Mouse (Mus musculus): ENCODE measurements around the gene Lrrc31. TPM values are rescaled to one million over a fixed set of nuclear protein-coding genes. Genes with fewer than 3 reads are reported as not detected.
"Not testable (repeated sequence)": the region's sequence is repeated elsewhere in the genome, so short reads cannot be mapped to it uniquely, and the experiment has no call there.

Lrrc31 gene
- not detected in 2 replicates for polyA plus RNA-seq (2015; fragmentation: Nextera tagmentation; extraction: Ambion mirVana)

DNA sequence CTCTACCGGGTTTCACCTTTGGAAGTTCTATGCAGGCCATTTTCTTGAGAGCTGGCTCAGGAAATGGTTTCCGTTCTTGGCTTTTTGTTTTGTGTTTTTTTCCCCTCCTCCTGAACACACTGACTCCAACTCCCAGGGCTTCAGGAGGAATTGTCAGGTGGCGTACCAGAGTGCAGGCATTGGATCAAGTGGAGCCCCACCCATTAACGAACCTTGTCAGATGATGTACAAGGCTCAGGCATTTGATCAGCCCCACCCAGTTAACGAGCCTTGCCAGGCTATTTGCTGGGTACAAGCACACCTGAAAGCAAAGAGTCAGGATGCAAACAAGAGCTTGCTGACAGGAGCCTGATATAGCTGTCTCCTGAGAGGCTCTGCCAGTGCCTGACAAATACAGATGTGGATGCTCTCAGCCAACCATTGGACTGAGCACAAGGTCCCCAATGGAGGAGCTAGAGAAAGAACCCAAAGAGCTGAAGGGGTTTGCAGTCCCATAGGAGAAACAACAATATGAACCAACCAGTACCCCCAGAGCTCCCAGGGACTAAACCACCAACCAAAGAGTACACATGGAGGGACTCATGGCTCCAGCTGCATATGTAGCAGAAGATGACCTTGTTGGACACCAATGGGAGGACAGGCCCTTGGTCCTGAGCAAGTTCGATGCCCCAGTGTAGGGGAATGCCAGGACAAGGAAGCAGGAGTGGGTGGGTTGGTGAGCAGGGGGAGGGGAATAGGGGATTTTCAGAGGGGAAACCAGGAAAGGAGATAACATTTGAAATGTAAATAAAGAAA is at the start of gene Lrrc31:
Gene Lrrc31, minus strand, starts transcription at position 133 of the 795 bp plus-strand sequence.
- not testable (repeated sequence) for H3K36me3 ChIP-seq (replicated peaks); H3K9me3 ChIP-seq (replicated peaks); ATAC-seq (ENCODE audit: insufficient read depth); H3K27me3 ChIP-seq; H3K4me2 ChIP-seq; H3K27ac ChIP-seq (replicated peaks); H3K4me3 ChIP-seq (replicated peaks); H3K9ac ChIP-seq; H3K4me1 ChIP-seq (replicated peaks)
- WGBS (ENCODE audit: insufficient replicate concordance), result 57% methylated on average over 6 of the region's 6 CpGs

DNA sequence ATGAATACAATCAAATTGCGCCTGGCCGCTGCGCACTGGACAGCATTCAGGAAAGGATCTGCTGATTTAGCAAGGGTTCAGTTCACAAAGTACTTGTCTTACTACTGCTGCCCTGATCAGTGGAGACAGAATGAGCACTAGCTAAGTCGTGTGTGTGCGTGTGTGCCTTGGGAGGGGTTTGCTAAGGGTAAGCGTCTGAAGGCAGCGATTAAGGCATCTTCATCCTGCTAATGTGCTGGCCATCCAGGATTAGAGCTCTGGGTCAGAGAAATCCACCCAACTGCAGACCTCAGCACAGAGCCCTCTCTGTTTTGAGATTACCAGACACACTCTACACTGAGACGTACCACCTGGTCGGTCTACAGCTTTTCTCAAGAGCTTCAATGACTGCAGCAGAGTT is 48.7 kb upstream of the Lrrc31 start:
- H3K9me3 ChIP-seq (replicated peaks), result no peaks in the 10 kb centered on the region
- H3K4me3 ChIP-seq (replicated peaks), result no peak overlapping the region
- H3K27me3 ChIP-seq, result no peaks in the 10 kb centered on the region; the same call in 1 of the 2 replicates
- ATAC-seq (ENCODE audit: insufficient read depth), result no peak
- WGBS (ENCODE audit: insufficient replicate concordance), result 74% methylated on average over 9 of the region's 9 CpGs
- no peaks in the 10 kb centered on the region for H3K36me3 ChIP-seq (replicated peaks)
- no peaks in the 10 kb centered on the region for H3K4me1 ChIP-seq (replicated peaks)
- H3K9ac ChIP-seq, result no peak overlapping the region
- H3K4me2 ChIP-seq, result no peak overlapping the region
- no peak overlapping the region for H3K27ac ChIP-seq (replicated peaks)

- H3K4me3 ChIP-seq (replicated peaks), result no peak within 1 kb of the TSS
- H3K27ac ChIP-seq (replicated peaks), result no peak within 1 kb of the TSS
- H3K36me3 ChIP-seq (replicated peaks), result no peaks in the 10 kb centered on the region
- WGBS (ENCODE audit: insufficient replicate concordance), result 64% methylated on average over 7 of the region's 7 CpGs
- peaks cover 4% of the 10 kb centered on the region; the same call in 1 of the 2 replicates for H3K27me3 ChIP-seq
- no peak for ATAC-seq (ENCODE audit: insufficient read depth)
- H3K4me1 ChIP-seq (replicated peaks), result no peaks in the 10 kb centered on the region
- H3K4me2 ChIP-seq, result no peak within 1 kb of the TSS
- H3K9ac ChIP-seq, result no peak within 1 kb of the TSS
- no peaks in the 10 kb centered on the region for H3K9me3 ChIP-seq (replicated peaks)
Observed at GRCm38 (mm10) chr3:30746006-30746405, 46.4 kb upstream of the Lrrc31 start, which contains the start of gene Samd7. TSS of gene Samd7 (plus strand) at chr3:30746293.

GRCm38 (mm10) chr3:30742891-30743290 is 43.2 kb upstream of the Lrrc31 start:
- 71% methylated on average over 7 of the region's 7 CpGs for WGBS (ENCODE audit: insufficient replicate concordance)
- H3K27ac ChIP-seq (replicated peaks), result no peak overlapping the region
- no peak overlapping the region for H3K4me2 ChIP-seq
- no peaks in the 10 kb centered on the region for H3K9me3 ChIP-seq (replicated peaks)
- H3K4me3 ChIP-seq (replicated peaks), result no peak overlapping the region
- no peak for ATAC-seq (ENCODE audit: insufficient read depth)
- no peaks in the 10 kb centered on the region for H3K4me1 ChIP-seq (replicated peaks)
- H3K36me3 ChIP-seq (replicated peaks), result no peaks in the 10 kb centered on the region
- no peak overlapping the region for H3K9ac ChIP-seq
- H3K27me3 ChIP-seq, result peaks cover 4% of the 10 kb centered on the region; the same call in 1 of the 2 replicates

DNA sequence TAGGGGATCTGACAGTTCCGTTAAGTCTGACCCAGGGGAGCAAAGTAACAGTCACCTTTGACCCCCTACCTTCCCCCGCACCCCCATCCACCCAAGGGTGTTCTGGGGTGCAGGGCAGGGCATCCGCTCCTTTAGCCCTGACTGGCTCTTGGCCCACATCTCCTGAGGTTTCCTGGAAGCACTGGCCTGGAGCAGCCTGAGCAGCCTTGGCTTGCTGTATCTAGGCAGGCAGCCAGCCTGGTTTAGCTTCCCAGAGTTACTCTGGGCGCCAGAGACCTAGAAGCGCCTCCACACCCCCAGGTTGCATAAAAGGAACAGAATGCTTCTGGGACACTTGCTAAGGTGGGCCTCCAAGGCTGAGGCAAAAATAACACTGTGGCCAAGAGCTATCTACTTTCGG is 41.7 kb upstream of the Lrrc31 start:
- ATAC-seq (ENCODE audit: insufficient read depth), result no peak
- Histone ChIP-seq H3K4me3 (replicated peaks) (no peak overlapping the region), H3K9me3 (replicated peaks) (no peaks in the 10 kb centered on the region), H3K4me2 (no peak overlapping the region), H3K27ac (replicated peaks) (no peak overlapping the region), H3K36me3 (replicated peaks) (no peaks in the 10 kb centered on the region), H3K4me1 (replicated peaks) (no peaks in the 10 kb centered on the region), H3K27me3 (peaks cover 4% of the 10 kb centered on the region; the same call in 1 of the 2 replicates), H3K9ac (no peak overlapping the region)
- WGBS (ENCODE audit: insufficient replicate concordance), result 64% methylated on average over 6 of the region's 6 CpGs

GRCm38 (mm10) chr3:30736809-30737208 is 37.2 kb upstream of the Lrrc31 start:
- Histone ChIP-seq H3K4me2 (no peak overlapping the region), H3K27ac (replicated peaks) (no peak overlapping the region), H3K9ac (no peak overlapping the region), H3K4me1 (replicated peaks) (no peaks in the 10 kb centered on the region), H3K36me3 (replicated peaks) (no peaks in the 10 kb centered on the region), H3K27me3 (peaks cover 4% of the 10 kb centered on the region; the same call in 1 of the 2 replicates), H3K4me3 (replicated peaks) (no peak overlapping the region), H3K9me3 (replicated peaks) (no peaks in the 10 kb centered on the region)
- WGBS (ENCODE audit: insufficient replicate concordance), result 76% methylated on average over 9 of the region's 9 CpGs
- no peak for ATAC-seq (ENCODE audit: insufficient read depth)

DNA sequence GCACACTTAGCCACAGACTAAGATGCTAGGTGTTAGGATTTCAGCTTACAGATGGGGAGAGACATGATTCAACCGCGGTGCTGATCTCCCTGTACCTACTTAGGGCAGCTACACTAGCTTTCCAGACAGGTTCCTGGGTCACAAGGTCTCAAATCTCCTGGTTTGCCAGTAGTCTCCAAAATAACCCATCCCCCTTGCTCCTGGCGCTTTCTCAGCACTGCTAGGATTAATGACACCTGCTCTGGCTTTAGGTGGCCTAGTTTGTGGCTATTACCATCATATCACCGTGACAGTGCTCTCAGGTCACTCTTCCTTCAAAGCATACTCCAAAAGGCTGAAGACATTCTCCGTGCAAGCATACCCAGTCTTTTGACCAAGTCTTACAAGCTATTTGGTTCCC is 29.4 kb upstream of the Lrrc31 start:
- no peaks in the 10 kb centered on the region for H3K4me1 ChIP-seq (replicated peaks)
- no peak overlapping the region for H3K9ac ChIP-seq
- whole genome bisulfite sequencing (ENCODE audit: insufficient replicate concordance), result 77% methylated on average over 5 of the region's 5 CpGs
- H3K36me3 ChIP-seq (replicated peaks), result no peaks in the 10 kb centered on the region
- no peaks in the 10 kb centered on the region for H3K27me3 ChIP-seq
- H3K4me3 ChIP-seq (replicated peaks), result no peak overlapping the region
- H3K9me3 ChIP-seq (replicated peaks), result no peaks in the 10 kb centered on the region
- ATAC-seq (ENCODE audit: insufficient read depth), result no peak
- no peak overlapping the region for H3K4me2 ChIP-seq
- no peak overlapping the region for H3K27ac ChIP-seq (replicated peaks)

- no peaks in the 10 kb centered on the region for H3K27me3 ChIP-seq
- no peak overlapping the region for H3K9ac ChIP-seq
- H3K4me2 ChIP-seq, result no peak overlapping the region
- H3K27ac ChIP-seq (replicated peaks), result no peak overlapping the region
- ATAC-seq (ENCODE audit: insufficient read depth), result no peak
- H3K4me3 ChIP-seq (replicated peaks), result no peak overlapping the region
- H3K4me1 ChIP-seq (replicated peaks), result no peaks in the 10 kb centered on the region
- H3K9me3 ChIP-seq (replicated peaks), result no peaks in the 10 kb centered on the region
- no peaks in the 10 kb centered on the region for H3K36me3 ChIP-seq (replicated peaks)
- 51% methylated on average over 4 of the region's 4 CpGs for WGBS (ENCODE audit: insufficient replicate concordance)
Observed at GRCm38 (mm10) chr3:30727209-30727608, 27.6 kb upstream of the Lrrc31 start.

DNA sequence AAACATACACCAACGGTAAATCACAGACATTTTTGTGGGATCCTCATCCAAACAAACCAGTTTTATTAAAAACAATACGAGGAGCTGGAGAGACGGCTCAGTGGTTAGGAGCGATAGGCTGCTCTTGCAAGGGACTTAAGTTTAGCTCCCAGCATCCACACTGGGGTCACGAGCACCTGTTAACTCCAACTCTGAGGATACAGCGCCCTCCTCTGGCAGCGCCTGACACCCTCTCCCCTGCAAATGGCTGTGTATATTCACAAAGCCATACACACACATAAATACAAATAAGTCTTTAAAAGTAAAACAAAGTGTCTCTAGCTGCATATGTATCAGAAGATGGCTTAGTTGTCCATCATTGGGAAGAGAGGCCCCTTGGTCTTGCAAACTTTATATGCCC is 25.9 kb upstream of the Lrrc31 start:
- Histone ChIP-seq H3K4me3 (replicated peaks) (no peak overlapping the region), H3K4me2 (no peak overlapping the region), H3K9ac (no peak overlapping the region), H3K4me1 (replicated peaks) (no peaks in the 10 kb centered on the region), H3K36me3 (replicated peaks) (no peaks in the 10 kb centered on the region), H3K27me3 (no peaks in the 10 kb centered on the region), H3K9me3 (replicated peaks) (no peaks in the 10 kb centered on the region), H3K27ac (replicated peaks) (no peak overlapping the region)
- WGBS (ENCODE audit: insufficient replicate concordance), result 54% methylated on average over 7 of the region's 7 CpGs
- no peak for ATAC-seq (ENCODE audit: insufficient read depth)

DNA sequence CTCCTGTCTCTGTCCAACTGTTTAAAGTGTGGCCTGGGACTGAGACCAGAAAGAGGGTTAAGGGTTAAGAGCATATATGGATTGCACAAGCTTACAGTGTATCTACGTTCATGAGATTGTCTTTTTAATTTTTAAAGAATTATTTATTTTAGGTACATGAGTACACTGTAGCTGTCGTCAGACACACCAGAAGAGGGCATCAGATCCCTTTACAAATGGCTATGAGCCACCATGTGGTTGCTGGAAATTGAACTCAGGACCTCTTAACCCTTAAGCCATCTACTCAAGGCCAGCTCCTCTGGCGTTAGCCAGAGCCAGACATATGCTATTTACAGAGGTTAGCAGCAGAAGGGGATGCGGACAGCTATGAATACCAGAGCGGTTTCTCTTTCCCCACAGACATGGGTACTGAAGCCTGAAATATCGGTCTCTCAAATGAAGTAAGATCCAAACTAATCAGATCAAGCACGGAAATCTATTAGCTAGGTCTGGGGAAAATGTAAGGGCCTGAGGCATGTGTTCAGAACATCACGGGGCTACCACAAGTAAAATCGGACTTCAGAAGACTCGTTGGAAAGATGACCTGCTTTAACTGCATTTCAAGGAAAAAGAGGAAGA is 25.3 kb upstream of the Lrrc31 start:
- H3K27ac ChIP-seq (replicated peaks), result no peak overlapping the region
- ATAC-seq (ENCODE audit: insufficient read depth), result no peak
- H3K4me2 ChIP-seq, result no peak overlapping the region
- H3K9me3 ChIP-seq (replicated peaks), result no peaks in the 10 kb centered on the region
- no peaks in the 10 kb centered on the region for H3K36me3 ChIP-seq (replicated peaks)
- WGBS (ENCODE audit: insufficient replicate concordance), result 67% methylated on average over 10 of the region's 10 CpGs
- H3K4me1 ChIP-seq (replicated peaks), result no peaks in the 10 kb centered on the region
- no peaks in the 10 kb centered on the region for H3K27me3 ChIP-seq
- H3K9ac ChIP-seq, result no peak overlapping the region
- no peak overlapping the region for H3K4me3 ChIP-seq (replicated peaks)

DNA sequence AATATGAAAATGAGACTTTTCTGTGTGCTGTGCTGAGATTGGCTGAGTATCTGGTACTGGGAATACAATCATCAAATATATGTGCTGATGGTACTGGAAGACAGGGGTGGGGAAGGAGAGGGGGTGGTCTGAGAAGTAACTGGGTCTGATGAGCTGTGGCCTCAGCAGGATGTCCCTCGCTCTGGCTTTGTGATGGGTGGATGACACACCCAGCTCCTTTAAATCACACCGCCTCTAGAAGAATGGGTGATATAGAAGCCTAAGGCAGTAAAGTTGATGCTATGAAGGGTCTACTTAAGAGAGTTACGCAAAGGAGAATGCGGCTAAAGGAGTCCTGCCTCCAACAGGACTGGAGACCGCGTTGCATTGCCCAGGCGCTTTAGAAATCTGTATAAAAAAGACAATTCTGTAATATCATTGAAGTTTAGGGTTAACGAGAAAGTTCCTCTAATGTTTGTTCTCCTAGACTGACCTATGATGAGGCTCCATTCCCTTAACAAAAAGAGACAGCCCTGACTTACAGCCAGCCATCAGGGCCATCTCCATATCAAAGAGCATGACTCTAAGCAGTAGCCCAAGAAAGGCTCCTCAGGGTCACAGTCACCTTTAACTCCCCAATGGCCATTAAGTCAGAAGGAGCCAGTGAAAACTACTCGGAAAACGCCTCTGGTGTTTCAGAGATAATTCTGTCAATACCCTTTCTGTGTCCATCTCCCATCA is 24.6 kb upstream of the Lrrc31 start:
- no peaks in the 10 kb centered on the region for H3K4me1 ChIP-seq (replicated peaks)
- no peak overlapping the region for H3K4me2 ChIP-seq
- 54% methylated on average over 10 of the region's 10 CpGs for WGBS (ENCODE audit: insufficient replicate concordance)
- no peak for ATAC-seq (ENCODE audit: insufficient read depth)
- no peaks in the 10 kb centered on the region for H3K36me3 ChIP-seq (replicated peaks)
- H3K9me3 ChIP-seq (replicated peaks), result no peaks in the 10 kb centered on the region
- H3K4me3 ChIP-seq (replicated peaks), result no peak overlapping the region
- H3K27me3 ChIP-seq, result no peaks in the 10 kb centered on the region
- no peak overlapping the region for H3K27ac ChIP-seq (replicated peaks)
- H3K9ac ChIP-seq, result no peak overlapping the region
